ENCODE assay signal across 9 mouse cellular contexts in the genomic region with DNA sequence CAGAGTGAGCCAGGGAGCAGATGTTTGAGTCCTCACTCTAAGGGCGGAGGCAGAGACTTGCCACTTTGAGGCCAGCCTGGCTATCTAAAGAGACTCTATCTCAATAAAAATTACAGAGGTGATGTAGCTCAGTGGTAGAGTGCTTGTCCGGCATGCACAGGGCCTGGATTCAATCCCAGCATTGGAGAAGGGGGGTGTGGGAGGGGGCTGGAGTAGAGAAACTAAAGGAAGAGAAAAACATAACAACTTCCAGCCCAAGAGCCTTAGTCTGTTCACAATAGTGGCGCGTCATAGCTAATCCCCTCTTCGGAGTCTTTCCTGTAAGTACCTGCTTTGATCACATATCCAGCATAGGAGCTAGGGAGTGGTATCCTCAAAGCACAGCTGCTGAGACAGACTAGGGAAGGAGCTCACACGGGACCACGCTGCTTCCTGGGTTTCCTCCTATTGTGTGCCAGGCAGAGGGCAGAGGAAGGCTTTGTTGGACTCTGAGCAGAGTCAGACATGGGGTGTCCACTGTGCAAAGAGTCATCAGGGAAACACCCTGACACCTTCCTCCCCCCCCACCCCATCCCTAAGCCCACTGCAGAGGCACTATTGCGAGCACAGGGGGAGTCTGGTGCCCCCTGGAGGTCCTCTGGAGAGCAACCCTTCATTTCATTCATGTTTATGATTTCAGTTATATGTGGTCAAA. TPM values are rescaled to one million over a fixed set of nuclear protein-coding genes. Genes with fewer than 3 reads are reported as not detected.
DNase-seq lines count a peak whose midpoint lies in the region; ATAC-seq and TF ChIP-seq lines count a peak whose summit lies in the region.
"Had no signal": no experiment of that assay in that cellular context is flagged by ENCODE, and none has a peak within 500 bp of the region (broad histone marks: within the 10 kb centered on the region; RNA-seq: fewer than 3 reads in every experiment).

No protein-coding gene starts in this region.

- H3K27ac ChIP-seq in kidney, embryonic 14.5 days (ENCODE audit: low read depth, low read length): no peak overlapping the region
- H3K27ac ChIP-seq in midbrain, embryonic 15.5 days: no peak overlapping the region
- H3K27ac ChIP-seq: heart, embryonic 13.5 days had no signal

- no peak overlapping the region for H3K4me2 ChIP-seq in kidney, embryonic 14.5 days (replicated peaks; ENCODE audit: low read depth, low read length)
- H3K4me2 ChIP-seq in midbrain, embryonic 15.5 days: no peak overlapping the region
- H3K4me2 ChIP-seq: heart, embryonic 13.5 days had no signal

- no peaks in the 10 kb centered on the region for H3K9me3 ChIP-seq in kidney, embryonic 14.5 days (ENCODE audit: control insufficient read depth, low read length)
- no peaks in the 10 kb centered on the region for H3K9me3 ChIP-seq in midbrain, embryonic 15.5 days
- H3K9me3 ChIP-seq: heart, embryonic 13.5 days had no signal

- no peak overlapping the region for H3K9ac ChIP-seq in kidney, embryonic 14.5 days (ENCODE audit: low read depth, low read length)
- no peak overlapping the region for H3K9ac ChIP-seq in midbrain, embryonic 15.5 days
- H3K9ac ChIP-seq: heart, embryonic 13.5 days had no signal

- TF ChIP-seq POLR2A in brain, embryonic 14.5 days (IDR thresholded peaks at IDR 0.05; ENCODE audit: borderline replicate concordance, extremely low read depth, insufficient read depth, insufficient read length, poor library complexity, severe bottlenecking): no peak

- intact Hi-C loops in heart, postnatal 10 days (cut with DNase I): loop anchor here (2.0 kb wide), 1 partner anchor 61 kb away; no protein-coding TSS in a partner anchor

- peak; percentile 62 for TF ChIP-seq CTCF in brain, embryonic 14.5 days (IDR thresholded peaks at IDR 0.05; ENCODE audit: borderline replicate concordance, extremely low read depth, insufficient read depth, insufficient read length)

- no peaks in the 10 kb centered on the region for H3K27me3 ChIP-seq in kidney, embryonic 14.5 days (ENCODE audit: control insufficient read depth, insufficient read depth, low read length)
- H3K27me3 ChIP-seq in midbrain, embryonic 15.5 days (replicated peaks): no peaks in the 10 kb centered on the region
- H3K27me3 ChIP-seq: heart, embryonic 13.5 days had no signal

- ATAC-seq in kidney, embryonic 14.5 days (ENCODE audit: low FRiP score, low TSS enrichment): no peak; the same call in 1 of the 2 replicates
- peak; percentile 44 for ATAC-seq in midbrain, embryonic 15.5 days (replicated peaks)
- no peak for ATAC-seq in activated CD4-positive, CD25-positive, alpha-beta regulatory T cell, adult 4 months
- no peak for ATAC-seq in monocyte, adult 5-6 weeks (replicated peaks; ENCODE audit: insufficient number of reproducible peaks, low FRiP score, low TSS enrichment, poor library complexity, severe bottlenecking)

- peak; percentile 66 for DNase-seq in kidney, postnatal 10 days
- DNase-seq in brain, embryonic 14.5 days (ENCODE audit: low read depth): peak; percentile 45
- peak; percentile 29 to 42 for DNase-seq in heart, postnatal 10 days
- DNase-seq in adrenal gland, adult (ENCODE audit: inconsistent age in 2 of 2, low spot score in 1 of 2): no peak

- no peak overlapping the region for H3K4me3 ChIP-seq in kidney, embryonic 14.5 days (ENCODE audit: low read length)
- H3K4me3 ChIP-seq in midbrain, embryonic 15.5 days: no peak overlapping the region
- H3K4me3 ChIP-seq: heart, embryonic 13.5 days had no signal

- 81% methylated on average over 8 of the region's 8 CpGs for WGBS in kidney, embryonic 14.5 days
- 50% methylated on average over 8 of the region's 8 CpGs for WGBS in midbrain, embryonic 15.5 days

- peaks cover 59% of the 10 kb centered on the region for H3K36me3 ChIP-seq in kidney, embryonic 14.5 days (ENCODE audit: control insufficient read depth, insufficient read depth, low read length)
- peaks cover 3% of the 10 kb centered on the region; the same call in 1 of the 2 replicates for H3K36me3 ChIP-seq in midbrain, embryonic 15.5 days (replicated peaks)

- H3K4me1 ChIP-seq in kidney, embryonic 14.5 days (ENCODE audit: control insufficient read depth, insufficient read depth, low read length): 0 out of 2 replicates have a peak, but pooled peaks cover 7% of the 10 kb centered on the region
- peaks cover 7% of the 10 kb centered on the region; the same call in 1 of the 2 replicates for H3K4me1 ChIP-seq in midbrain, embryonic 15.5 days
- H3K4me1 ChIP-seq: heart, embryonic 13.5 days had no signal

RNA-seq across cellular contexts. Expression of gene Retreg1, which starts 51.2 kb away (rescaled TPM):
- polyA plus RNA-seq in kidney, embryonic 14.5 days (2014; fragmentation: Nextera tagmentation; extraction: Ambion mirVana): 10.2 and 14.6 TPM in 2 replicates
- polyA plus RNA-seq in brain, embryonic 14.5 days (2012; rRNA removed): 5.2 and 8.9 TPM in 2 replicates
- 100 to 1,000 TPM; 151 to 159 TPM for total RNA-seq in heart, postnatal 10 days (2021)
- polyA plus RNA-seq in midbrain, embryonic 15.5 days (2015; fragmentation: Nextera tagmentation; extraction: Ambion mirVana): 12.5 and 12.6 TPM in 2 replicates
- 10 to 100 TPM; 58.2 to 69.6 TPM for polyA plus RNA-seq in activated CD4-positive, CD25-positive, alpha-beta regulatory T cell, adult 4 months (2017; shearing (Covaris generic))
- 90.8 to 132 TPM (median 114 TPM) in 3 replicates for total RNA-seq in monocyte, adult 5-6 weeks (2017)

Comparison
In these comparisons a context has a peak if more than half of its experiments do, and no peak if none do; other contexts are left out.
1. DNase-seq: peak in kidney, postnatal 10 days (single experiment), brain, embryonic 14.5 days (single experiment) and heart, postnatal 10 days (2 of 2); none in adrenal gland, adult (0 of 2).